Mouse (Mus musculus) neural tube, embryonic 12.5 days (tissue): ENCODE data around the gene Sptlc3. TPM values are rescaled to one million over a fixed set of nuclear protein-coding genes. Genes with fewer than 3 reads are reported as not detected.

Source experiments
- ATAC-seq: fragments of 200-750 bp; cut with Nextera tagmentation; 2 replicates; pipeline ENCODE4 v1.8.0; 2017; ENCODE audit warnings: low read depth, mild to moderate bottlenecking, moderate TSS enrichment, moderate library complexity; ENCODE audit not compliant: low FRiP score
- H3K27ac ChIP-seq: fragments of 300-500 bp; sonication (generic); 2 replicates; pipeline ENCODE4 v1.5.1; 2016
- H3K27me3 ChIP-seq: fragments of 300-500 bp; sonication (generic); replicated peaks from 2 replicates; pipeline ENCODE4 v1.6.1; 2016; ENCODE audit warnings: mild to moderate bottlenecking
- H3K36me3 ChIP-seq: fragments of 300-500 bp; sonication (generic); 2 replicates; pipeline ENCODE4 v1.6.1; 2016; ENCODE audit warnings: mild to moderate bottlenecking
- H3K4me1 ChIP-seq: fragments of 300-500 bp; sonication (generic); 2 replicates; pipeline ENCODE4 v1.6.1; 2016
- H3K4me2 ChIP-seq: fragments of 300-500 bp; sonication (generic); replicated peaks from 2 replicates; pipeline ENCODE4 v1.6.1; 2016; ENCODE audit warnings: mild to moderate bottlenecking
- H3K4me3 ChIP-seq: fragments of 300-500 bp; sonication (generic); 2 replicates; pipeline ENCODE4 v1.5.1; 2016
- H3K9ac ChIP-seq: fragments of 300-500 bp; sonication (generic); 2 replicates; pipeline ENCODE4 v1.6.1; 2016; ENCODE audit warnings: mild to moderate bottlenecking
- H3K9me3 ChIP-seq: fragments of 300-500 bp; sonication (generic); 2 replicates; pipeline ENCODE4 v1.6.1; 2016; ENCODE audit warnings: mild to moderate bottlenecking
- WGBS: fragments of 180-500 bp; shearing (Covaris S2); methylation state at CpG from one replicate; pipeline ENCODE4 v1.1.7; 2016; 5-methylcytosine and 5-hydroxymethylcytosine counted together
- polyA plus RNA-seq: library from polyadenylated mRNA; unstranded; fragments of >200 nt; fragmentation: Nextera tagmentation; extraction: Ambion mirVana; gene quantifications from 2 replicates; pipeline ENCODE4 v1.2.1, GENCODE M21; 2016

Gene Sptlc3
- polyA plus RNA-seq, 1 experiment from 2014 or later, result 0.16 TPM

GRCm38 (mm10) chr2:139649518-139649917, 155.8 kb downstream of the Sptlc3 start:
- Histone ChIP-seq H3K9me3 (no peaks in the 10 kb centered on the region), H3K9ac (no peak overlapping the region), H3K4me1 (no peaks in the 10 kb centered on the region), H3K4me3 (no peak overlapping the region), H3K36me3 (no peaks in the 10 kb centered on the region), H3K4me2 (no peak overlapping the region), H3K27me3 (no peaks in the 10 kb centered on the region), H3K27ac (no peak overlapping the region)
- ATAC-seq, result 0 out of 2 replicates have a peak, but pooled peaks have one; percentile 13
- 81% methylated on average over 3 of the region's 3 CpGs for WGBS

- 0 out of 2 replicates have a peak, but pooled peaks have one; percentile 48 for ATAC-seq
Measured at GRCm38 (mm10) chr2:139656750-139657149, 163.0 kb downstream of the Sptlc3 start.

GRCm38 (mm10) chr2:139671838-139672237, 178.1 kb downstream of the Sptlc3 start:
- Histone ChIP-seq H3K9me3 (no peaks in the 10 kb centered on the region), H3K27me3 (peaks cover 5% of the 10 kb centered on the region; the same call in 1 of the 2 replicates), H3K9ac (no peak overlapping the region), H3K36me3 (no peaks in the 10 kb centered on the region), H3K27ac (no peak overlapping the region), H3K4me2 (no peak overlapping the region), H3K4me3 (no peak overlapping the region), H3K4me1 (0 out of 2 replicates have a peak, but pooled peaks cover 5% of the 10 kb centered on the region)
- no peak for ATAC-seq
- WGBS, result 92% methylated on average over 3 of the region's 3 CpGs

More at GRCm38 (mm10) chr2:139656750-139657149, 163.0 kb downstream of the Sptlc3 start:
- no peaks in the 10 kb centered on the region for H3K36me3 ChIP-seq
- 14% methylated on average over 4 of the region's 4 CpGs for WGBS
- no peaks in the 10 kb centered on the region for H3K27me3 ChIP-seq
- no peak overlapping the region for H3K27ac ChIP-seq
- H3K4me2 ChIP-seq, result no peak overlapping the region
- H3K9ac ChIP-seq, result no peak overlapping the region
- no peak overlapping the region for H3K4me3 ChIP-seq
- no peaks in the 10 kb centered on the region for H3K9me3 ChIP-seq
- no peaks in the 10 kb centered on the region for H3K4me1 ChIP-seq

GRCm38 (mm10) chr2:139672371-139672770, 178.7 kb downstream of the Sptlc3 start:
- 71% methylated on average over 2 of the region's 2 CpGs for WGBS
- ATAC-seq, result no peak
- H3K27me3 ChIP-seq, result peaks cover 5% of the 10 kb centered on the region; the same call in 1 of the 2 replicates

GRCm38 (mm10) chr2:139677065-139677762, 183.5 kb downstream of the Sptlc3 start:
- no peaks in the 10 kb centered on the region for H3K36me3 ChIP-seq
- WGBS, result under 1% methylated on average over 52 of the region's 52 CpGs
- H3K9ac ChIP-seq, result peak overlapping the region; percentile 83
- H3K4me3 ChIP-seq, result peak overlapping the region; percentile 91
- H3K27ac ChIP-seq, result no peak overlapping the region
- peaks cover 11% of the 10 kb centered on the region for H3K27me3 ChIP-seq
- no peaks in the 10 kb centered on the region for H3K9me3 ChIP-seq
- ATAC-seq, result peak; percentile 67
- H3K4me1 ChIP-seq, result peaks cover 9% of the 10 kb centered on the region
- H3K4me2 ChIP-seq, result peak overlapping the region; percentile 100

More at GRCm38 (mm10) chr2:139672371-139672770, 178.7 kb downstream of the Sptlc3 start:
- no peak overlapping the region for H3K4me2 ChIP-seq
- no peaks in the 10 kb centered on the region for H3K9me3 ChIP-seq
- H3K27ac ChIP-seq, result no peak overlapping the region
- H3K4me1 ChIP-seq, result peaks cover 5% of the 10 kb centered on the region
- no peaks in the 10 kb centered on the region for H3K36me3 ChIP-seq
- no peak overlapping the region for H3K4me3 ChIP-seq
- H3K9ac ChIP-seq, result no peak overlapping the region

GRCm38 (mm10) chr2:139677809-139678274, 184.1 kb downstream of the Sptlc3 start, which contains the start of gene Ism1:
Gene Ism1, plus strand, starts transcription at chr2:139678178.
- ATAC-seq, result peak; percentile 73
- WGBS, result under 1% methylated on average over 37 of the region's 39 CpGs
- H3K9me3 ChIP-seq, result no peaks in the 10 kb centered on the region
- peak within 1 kb of the TSS; percentile 91 for H3K4me3 ChIP-seq
- H3K4me2 ChIP-seq, result peak within 1 kb of the TSS; percentile 100
- peak within 1 kb of the TSS; percentile 76; the same call in 1 of the 2 replicates for H3K27ac ChIP-seq
- H3K27me3 ChIP-seq, result peaks cover 11% of the 10 kb centered on the region
- H3K36me3 ChIP-seq, result no peaks in the 10 kb centered on the region
- peaks cover 9% of the 10 kb centered on the region for H3K4me1 ChIP-seq
- peak within 1 kb of the TSS; percentile 83 for H3K9ac ChIP-seq

GRCm38 (mm10) chr2:139678275-139679140, 184.8 kb downstream of the Sptlc3 start:
- Histone ChIP-seq H3K4me2 (peak overlapping the region; percentile 100), H3K4me1 (peaks cover 9% of the 10 kb centered on the region), H3K27ac (peak overlapping the region; percentile 76; the same call in 1 of the 2 replicates), H3K9me3 (no peaks in the 10 kb centered on the region), H3K27me3 (peaks cover 11% of the 10 kb centered on the region), H3K36me3 (no peaks in the 10 kb centered on the region), H3K4me3 (peak overlapping the region; percentile 91), H3K9ac (peak overlapping the region; percentile 83)
- WGBS, result under 1% methylated on average over 84 of the region's 84 CpGs
- peak; percentile 88 for ATAC-seq

GRCm38 (mm10) chr2:139682540-139682939, 188.8 kb downstream of the Sptlc3 start:
- no peak overlapping the region for H3K4me3 ChIP-seq
- H3K9ac ChIP-seq, result no peak overlapping the region
- H3K9me3 ChIP-seq, result no peaks in the 10 kb centered on the region
- no peak for ATAC-seq
- H3K4me1 ChIP-seq, result peaks cover 2% of the 10 kb centered on the region
- H3K27ac ChIP-seq, result no peak overlapping the region
- WGBS, result 73% methylated on average over 3 of the region's 3 CpGs
- peaks cover 6% of the 10 kb centered on the region; the same call in 1 of the 2 replicates for H3K27me3 ChIP-seq
- no peaks in the 10 kb centered on the region for H3K36me3 ChIP-seq
- no peak overlapping the region for H3K4me2 ChIP-seq

Other genes with a start within 250 kb of the Sptlc3 start
- gene Ism1, start 184.3 kb downstream of the Sptlc3 start, polyA plus RNA-seq, result 1.9 and 2.2 TPM in 2 replicates